Mouse (Mus musculus): Measurements from ENCODE around the gene Gm10277.

GRCm38 (mm10) chr11:77832541-77832940 is 45.0 kb upstream of the Gm10277 start:
- TF ChIP-seq GATA1 (IDR thresholded peaks at IDR 0.05; ENCODE audit: borderline replicate concordance, low read length): no peak
- no peak for TF ChIP-seq FLI1 (IDR thresholded peaks at IDR 0.05; ENCODE audit: low read length)
